Mouse (Mus musculus): ENCODE data around the gene Wdr91. TPM values are rescaled to one million over a fixed set of nuclear protein-coding genes. Genes with fewer than 3 reads are reported as not detected.

Gene Wdr91
- total RNA-seq, 1 experiment = 22.6 TPM

GRCm38 (mm10) chr6:34875268-34875761 is 35.4 kb downstream of the Wdr91 start:
- H3K36me3 ChIP-seq (ENCODE audit: control insufficient read depth, insufficient read depth, low read length, poor library complexity, severe bottlenecking) = peaks cover 5% of the 10 kb centered on the region; the same call in 1 of the 2 replicates
- H3K27ac ChIP-seq (ENCODE audit: insufficient read depth, low read depth, low read length, poor library complexity, severe bottlenecking) = no peak overlapping the region

GRCm38 (mm10) chr6:34874101-34874921 is 36.4 kb downstream of the Wdr91 start:
- Histone ChIP-seq H3K9me3 (ENCODE audit: control insufficient read depth, insufficient read depth, low read depth, low read length) (no peaks in the 10 kb centered on the region), H3K4me3 (ENCODE audit: insufficient read depth in 1 of 2, low read depth in 1 of 2, low read length in 2 of 2, poor library complexity in 1 of 2, severe bottlenecking in 1 of 2) (no peak overlapping the region), H3K27ac (ENCODE audit: insufficient read depth, low read depth, low read length, poor library complexity, severe bottlenecking) (no peak overlapping the region), H3K4me1 (ENCODE audit: control insufficient read depth in 2 of 2, insufficient read depth in 2 of 2, low read length in 2 of 2, poor library complexity in 1 of 2) (peaks cover 0 to 17% of the 10 kb centered on the region in 2 experiments; a peak in 3 of 4 replicates), H3K36me3 (ENCODE audit: control insufficient read depth, insufficient read depth, low read length, poor library complexity, severe bottlenecking) (peaks cover 3% of the 10 kb centered on the region; the same call in 1 of the 2 replicates), H3K9ac (ENCODE audit: insufficient read depth, low read depth, low read length, poor library complexity, severe bottlenecking) (no peak overlapping the region)
- DNase-seq (ENCODE audit: low read depth, low spot score) = no peak
- in situ Hi-C loops (cut with MboI; ENCODE audit: low sequenced_read_pairs in 2 of 2, unreplicated experiment in 2 of 2) = no loop called here
- no peak for TF ChIP-seq CHD2 (IDR thresholded peaks at IDR 0.05; ENCODE audit: low read depth, low read length)
- TF ChIP-seq ZC3H11A (IDR thresholded peaks at IDR 0.05; ENCODE audit: borderline replicate concordance, low read depth, low read length) = no peak
- no peak for TF ChIP-seq MAFK (IDR thresholded peaks at IDR 0.05; ENCODE audit: insufficient read depth, low read depth, low read length)
- no peak for TF ChIP-seq HCFC1 (IDR thresholded peaks at IDR 0.05; ENCODE audit: borderline replicate concordance, insufficient read depth, low read length)
- TF ChIP-seq ZNF384 (IDR thresholded peaks at IDR 0.05; ENCODE audit: low read depth, low read length) = no peak

More at GRCm38 (mm10) chr6:34875268-34875761, 35.4 kb downstream of the Wdr91 start:
- H3K9ac ChIP-seq (ENCODE audit: insufficient read depth, low read depth, low read length, poor library complexity, severe bottlenecking) = no peak overlapping the region
- no peaks in the 10 kb centered on the region for H3K9me3 ChIP-seq (ENCODE audit: control insufficient read depth, insufficient read depth, low read depth, low read length)
- no peak overlapping the region for H3K4me3 ChIP-seq (ENCODE audit: insufficient read depth in 1 of 2, low read depth in 1 of 2, low read length in 2 of 2, poor library complexity in 1 of 2, severe bottlenecking in 1 of 2)
- DNase-seq (ENCODE audit: low read depth, low spot score) = no peak
- H3K4me1 ChIP-seq (ENCODE audit: control insufficient read depth in 2 of 2, insufficient read depth in 2 of 2, low read length in 2 of 2, poor library complexity in 1 of 2) = peaks cover 0 to 13% of the 10 kb centered on the region in 2 experiments; a peak in 3 of 4 replicates
- TF ChIP-seq ZNF384 (IDR thresholded peaks at IDR 0.05; ENCODE audit: low read depth, low read length) (no peak), CHD2 (IDR thresholded peaks at IDR 0.05; ENCODE audit: low read depth, low read length) (no peak), ZC3H11A (IDR thresholded peaks at IDR 0.05; ENCODE audit: borderline replicate concordance, low read depth, low read length) (no peak), MAFK (IDR thresholded peaks at IDR 0.05; ENCODE audit: insufficient read depth, low read depth, low read length) (no peak), HCFC1 (IDR thresholded peaks at IDR 0.05; ENCODE audit: borderline replicate concordance, insufficient read depth, low read length) (no peak)
- in situ Hi-C loops (cut with MboI; ENCODE audit: low sequenced_read_pairs in 2 of 2, unreplicated experiment in 2 of 2) = no loop called here

GRCm38 (mm10) chr6:34872871-34873270 is 37.8 kb downstream of the Wdr91 start:
- Histone ChIP-seq H3K27ac (ENCODE audit: insufficient read depth, low read depth, low read length, poor library complexity, severe bottlenecking) (no peak overlapping the region), H3K4me1 (ENCODE audit: control insufficient read depth in 2 of 2, insufficient read depth in 2 of 2, low read length in 2 of 2, poor library complexity in 1 of 2) (peaks cover 0 to 18% of the 10 kb centered on the region in 2 experiments; a peak in 3 of 4 replicates), H3K36me3 (ENCODE audit: control insufficient read depth, insufficient read depth, low read length, poor library complexity, severe bottlenecking) (peaks cover 3% of the 10 kb centered on the region; the same call in 1 of the 2 replicates), H3K9me3 (ENCODE audit: control insufficient read depth, insufficient read depth, low read depth, low read length) (no peaks in the 10 kb centered on the region), H3K4me3 (ENCODE audit: insufficient read depth in 1 of 2, low read depth in 1 of 2, low read length in 2 of 2, poor library complexity in 1 of 2, severe bottlenecking in 1 of 2) (no peak overlapping the region), H3K9ac (ENCODE audit: insufficient read depth, low read depth, low read length, poor library complexity, severe bottlenecking) (no peak overlapping the region)
- no peak for DNase-seq (ENCODE audit: low read depth, low spot score)
- no peak for TF ChIP-seq ZC3H11A (IDR thresholded peaks at IDR 0.05; ENCODE audit: borderline replicate concordance, low read depth, low read length)
- TF ChIP-seq CHD2 (IDR thresholded peaks at IDR 0.05; ENCODE audit: low read depth, low read length) = no peak
- no peak for TF ChIP-seq MAFK (IDR thresholded peaks at IDR 0.05; ENCODE audit: insufficient read depth, low read depth, low read length)
- no peak for TF ChIP-seq HCFC1 (IDR thresholded peaks at IDR 0.05; ENCODE audit: borderline replicate concordance, insufficient read depth, low read length)
- no peak for TF ChIP-seq ZNF384 (IDR thresholded peaks at IDR 0.05; ENCODE audit: low read depth, low read length)
- in situ Hi-C loops (cut with MboI; ENCODE audit: low sequenced_read_pairs in 2 of 2, unreplicated experiment in 2 of 2) = no loop called here

- Histone ChIP-seq H3K4me3 (ENCODE audit: insufficient read depth in 1 of 2, low read depth in 1 of 2, low read length in 2 of 2, poor library complexity in 1 of 2, severe bottlenecking in 1 of 2) (no peak overlapping the region), H3K27ac (ENCODE audit: insufficient read depth, low read depth, low read length, poor library complexity, severe bottlenecking) (no peak overlapping the region), H3K4me1 (ENCODE audit: control insufficient read depth in 2 of 2, insufficient read depth in 2 of 2, low read length in 2 of 2, poor library complexity in 1 of 2) (peaks cover 0 to 19% of the 10 kb centered on the region in 2 experiments; a peak in 2 of 4 replicates), H3K9me3 (ENCODE audit: control insufficient read depth, insufficient read depth, low read depth, low read length) (no peaks in the 10 kb centered on the region), H3K36me3 (ENCODE audit: control insufficient read depth, insufficient read depth, low read length, poor library complexity, severe bottlenecking) (peaks cover 3% of the 10 kb centered on the region; the same call in 1 of the 2 replicates), H3K9ac (ENCODE audit: insufficient read depth, low read depth, low read length, poor library complexity, severe bottlenecking) (no peak overlapping the region)
- in situ Hi-C loops (cut with MboI; ENCODE audit: low sequenced_read_pairs in 2 of 2, unreplicated experiment in 2 of 2) = no loop called here
- DNase-seq (ENCODE audit: low read depth, low spot score) = no peak
- TF ChIP-seq MAFK (IDR thresholded peaks at IDR 0.05; ENCODE audit: insufficient read depth, low read depth, low read length) (no peak), ZC3H11A (IDR thresholded peaks at IDR 0.05; ENCODE audit: borderline replicate concordance, low read depth, low read length) (no peak), ZNF384 (IDR thresholded peaks at IDR 0.05; ENCODE audit: low read depth, low read length) (no peak), HCFC1 (IDR thresholded peaks at IDR 0.05; ENCODE audit: borderline replicate concordance, insufficient read depth, low read length) (no peak), CHD2 (IDR thresholded peaks at IDR 0.05; ENCODE audit: low read depth, low read length) (no peak)
These were observed 38.7 kb downstream of the Wdr91 start for GRCm38 (mm10) chr6:34871929-34872328.
